Mouse (Mus musculus) kidney, adult 8-10 months (tissue): ENCODE results near the gene Aldh3b1.

Source experiments
- DNase-seq, 2 experiments: peaks; one replicate each; pipeline ENCODE4 v3.0.0; 2022

Gene Aldh3b1

GRCm38 (mm10) chr19:3910206-3910605 is 19.4 kb downstream of the Aldh3b1 start:
- peak in 1 of 2 experiments; percentile 41 for DNase-seq

GRCm38 (mm10) chr19:3907876-3908660 is 21.5 kb downstream of the Aldh3b1 start:
- DNase-seq, result peak in 1 of 2 experiments; percentile 26

- peak; percentile 89 for DNase-seq
Measured at GRCm38 (mm10) chr19:3906795-3907786, 22.5 kb downstream of the Aldh3b1 start, which contains the start of gene Tcirg1. Tcirg1 (minus strand) TSS chr19:3907133.

GRCm38 (mm10) chr19:3906326-3906725 is 23.3 kb downstream of the Aldh3b1 start:
- no peak for DNase-seq

GRCm38 (mm10) chr19:3905261-3905969 is 24.2 kb downstream of the Aldh3b1 start:
- DNase-seq, result peak in 1 of 2 experiments; percentile 31

GRCm38 (mm10) chr19:3904363-3904675 is 25.3 kb downstream of the Aldh3b1 start:
- DNase-seq, result no peak

GRCm38 (mm10) chr19:3903648-3904362 is 25.8 kb downstream of the Aldh3b1 start:
- no peak for DNase-seq

GRCm38 (mm10) chr19:3902966-3903365 is 26.6 kb downstream of the Aldh3b1 start:
- no peak for DNase-seq

- DNase-seq, result no peak
Measured at GRCm38 (mm10) chr19:3899618-3900017, 30.0 kb downstream of the Aldh3b1 start.

GRCm38 (mm10) chr19:3898952-3899351 is 30.7 kb downstream of the Aldh3b1 start:
- DNase-seq, result no peak

GRCm38 (mm10) chr19:3897557-3897956 is 32.1 kb downstream of the Aldh3b1 start:
- no peak for DNase-seq

GRCm38 (mm10) chr19:3896208-3896607 is 33.4 kb downstream of the Aldh3b1 start:
- no peak for DNase-seq

GRCm38 (mm10) chr19:3895171-3895631 is 34.4 kb downstream of the Aldh3b1 start:
- no peak for DNase-seq

- no peak for DNase-seq
Measured at GRCm38 (mm10) chr19:3894294-3894693, 35.3 kb downstream of the Aldh3b1 start.

- no peak for DNase-seq
Measured at GRCm38 (mm10) chr19:3893545-3894116, 36.0 kb downstream of the Aldh3b1 start.

GRCm38 (mm10) chr19:3890181-3890580 is 39.4 kb downstream of the Aldh3b1 start:
- DNase-seq, result no peak

- DNase-seq, result no peak
Measured at GRCm38 (mm10) chr19:3889096-3889495, 40.5 kb downstream of the Aldh3b1 start.

- DNase-seq, result no peak
Measured at GRCm38 (mm10) chr19:3884325-3884990, 45.1 kb downstream of the Aldh3b1 start.

- DNase-seq, result no peak
Measured at GRCm38 (mm10) chr19:3882214-3882613, 47.4 kb downstream of the Aldh3b1 start.

- DNase-seq, result peak; percentile 34 to 62
Measured at GRCm38 (mm10) chr19:3880054-3880848, 49.4 kb downstream of the Aldh3b1 start.
